Mouse (Mus musculus) spleen, adult 12 weeks (tissue): ENCODE data around the gene Gimap5.

ENCODE experiments used
- DNase-seq: peaks from one replicate; pipeline ENCODE4 v3.0.0; 2022; ENCODE audit warnings: low spot score

The Gimap5 gene

DNA sequence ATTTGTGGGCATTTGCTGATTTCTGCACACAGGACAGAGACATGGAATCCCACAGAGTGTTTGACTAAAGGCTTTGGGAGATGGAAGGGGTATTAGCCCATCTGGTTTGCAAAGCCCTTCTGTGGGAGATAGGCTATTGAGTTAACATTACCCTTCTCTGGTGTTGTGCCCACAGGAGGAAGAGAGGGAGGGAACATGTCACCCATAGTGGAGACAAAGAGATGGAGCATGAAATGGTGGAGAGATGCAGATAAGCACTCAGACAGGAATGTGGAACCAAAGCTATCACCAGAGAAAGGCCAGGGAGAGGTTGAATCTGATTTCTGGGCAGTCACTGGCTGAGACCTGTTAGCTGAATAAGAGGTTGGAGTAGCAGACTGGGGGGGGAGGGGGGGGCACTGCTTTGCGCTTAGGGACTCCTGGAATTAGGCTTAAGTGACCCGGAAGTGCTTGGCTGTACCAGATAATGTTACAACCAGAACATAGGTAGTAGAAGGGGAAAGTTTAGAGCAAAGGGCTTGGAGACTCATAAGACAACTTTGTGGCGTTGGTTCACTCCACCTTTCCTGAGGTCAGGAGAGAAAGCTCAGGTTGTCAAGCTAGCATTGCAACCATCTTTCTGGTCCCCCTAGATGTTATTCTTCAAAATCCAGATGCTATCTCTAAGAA, 5.4 kb upstream of the Gimap5 start:
- no peak for DNase-seq

- no peak for DNase-seq
Observed at GRCm38 (mm10) chr6:48741273-48741672, 4.7 kb upstream of the Gimap5 start.

DNA sequence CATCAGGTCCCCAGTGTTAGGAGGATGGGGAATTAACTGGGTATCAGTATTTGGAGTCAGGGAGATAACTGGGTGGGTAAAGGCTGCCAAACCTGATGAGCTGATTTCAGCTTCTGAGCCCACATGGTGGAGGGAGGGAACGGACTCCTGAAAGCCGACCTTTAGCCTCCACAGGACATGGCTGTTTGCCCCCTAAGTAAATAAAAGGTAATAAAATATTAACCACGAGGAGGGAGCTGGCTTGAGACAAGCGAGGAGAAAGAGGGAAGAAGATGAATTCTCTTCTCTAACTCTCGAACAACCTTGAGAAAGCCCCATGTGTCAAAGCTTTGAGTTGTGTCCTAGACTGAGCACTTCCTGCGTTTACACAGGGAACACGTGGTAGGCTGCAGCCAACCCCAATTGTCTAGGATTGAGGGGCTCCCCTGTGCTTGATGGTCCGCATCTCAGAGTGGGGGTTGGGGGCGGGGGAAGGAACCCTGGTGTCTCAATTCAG, 4.2 kb upstream of the Gimap5 start:
- no peak for DNase-seq

DNA sequence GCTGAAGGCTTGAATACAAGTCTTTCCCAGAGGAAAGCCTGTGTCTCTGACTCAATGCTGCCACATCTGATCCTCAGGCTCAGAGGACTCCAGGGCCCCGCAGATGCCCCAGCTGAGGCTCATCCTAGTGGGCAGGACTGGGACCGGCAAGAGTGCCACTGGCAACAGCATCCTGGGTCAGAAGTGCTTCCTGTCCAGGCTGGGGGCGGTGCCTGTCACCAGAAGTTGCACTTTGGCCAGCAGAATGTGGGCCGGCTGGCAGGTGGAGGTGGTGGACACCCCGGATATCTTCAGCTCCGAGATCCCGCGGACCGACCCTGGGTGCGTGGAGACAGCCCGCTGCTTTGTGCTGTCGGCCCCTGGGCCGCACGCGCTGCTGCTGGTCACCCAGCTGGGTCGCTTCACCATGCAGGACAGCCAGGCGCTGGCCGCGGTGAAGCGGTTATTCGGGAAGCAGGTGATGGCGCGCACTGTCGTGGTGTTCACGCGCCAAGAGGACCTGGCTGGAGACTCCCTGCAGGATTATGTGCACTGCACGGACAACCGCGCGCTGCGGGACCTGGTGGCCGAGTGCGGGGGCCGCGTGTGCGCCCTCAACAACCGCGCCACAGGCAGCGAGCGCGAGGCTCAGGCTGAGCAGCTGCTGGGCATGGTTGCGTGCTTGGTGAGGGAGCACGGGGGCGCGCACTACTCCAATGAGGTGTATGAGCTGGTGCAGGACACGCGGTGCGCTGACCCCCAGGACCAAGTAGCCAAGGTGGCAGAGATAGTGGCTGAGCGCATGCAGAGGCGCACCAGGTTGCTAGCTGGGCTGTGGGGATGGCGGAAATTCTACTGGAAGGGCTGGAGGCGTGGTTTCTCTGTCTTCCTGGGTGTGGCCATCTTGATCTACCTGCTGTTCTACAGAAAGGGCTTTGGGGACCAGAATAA, 3.3 kb upstream of the Gimap5 start:
- no peak for DNase-seq

DNA sequence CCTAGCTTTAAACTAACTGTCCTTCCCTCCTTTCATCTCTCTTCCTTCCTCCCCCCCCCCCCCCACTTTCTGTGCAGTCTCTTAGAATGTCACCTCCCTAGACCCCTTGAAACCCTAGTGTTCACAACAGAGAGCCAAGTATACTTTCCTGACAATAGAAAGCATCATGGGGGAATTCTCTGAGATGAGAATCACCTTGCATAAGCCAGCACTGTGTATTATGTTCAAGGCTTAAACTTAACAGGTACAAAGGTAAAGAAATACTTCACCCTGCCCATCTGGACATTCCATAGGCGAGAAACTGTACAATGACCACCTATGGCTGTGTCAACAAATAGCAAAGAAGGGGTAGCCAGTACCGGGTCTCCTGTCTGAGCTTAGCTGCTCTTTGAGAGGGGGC, 507 bp upstream of the Gimap5 start:
- DNase-seq = no peak

GRCm38 (mm10) chr6:48747091-48747966, 1.3 kb downstream of the Gimap5 start:
- no peak for DNase-seq

DNA sequence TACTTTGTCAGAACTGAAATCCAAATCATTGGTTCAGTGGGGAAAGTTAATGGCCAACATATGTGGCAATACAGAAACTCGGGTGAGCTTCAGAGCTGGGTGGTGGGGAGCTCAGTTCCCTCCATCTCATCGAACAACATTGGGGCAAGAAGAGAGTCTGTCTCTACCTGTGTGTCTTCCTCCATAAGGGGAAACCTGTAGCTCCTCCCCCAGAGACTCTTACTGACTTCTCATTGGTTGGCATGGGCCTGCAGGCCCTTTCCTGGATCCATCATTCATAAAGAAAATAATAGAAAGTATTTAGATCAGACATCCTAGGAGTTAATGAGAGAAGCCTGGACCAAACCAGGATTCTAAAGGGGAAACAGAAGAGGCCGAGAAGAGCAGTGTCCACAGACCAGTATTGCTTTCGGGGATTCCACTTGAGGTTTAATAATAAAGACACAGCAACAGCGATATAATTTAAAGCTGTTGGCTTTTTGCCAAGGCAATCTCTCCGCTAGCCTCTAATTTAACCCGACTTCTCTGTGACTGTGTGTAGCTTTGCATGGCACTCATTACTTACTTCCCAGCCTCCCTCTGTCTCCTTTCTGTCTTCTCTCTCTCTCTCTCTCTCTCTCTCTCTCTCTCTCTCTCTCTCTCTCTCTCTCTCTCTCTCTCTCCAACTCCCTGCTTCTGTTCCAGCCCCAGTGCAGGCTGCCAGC, 17.7 kb downstream of the Gimap5 start:
- no peak for DNase-seq

- DNase-seq = no peak
Observed at GRCm38 (mm10) chr6:48764496-48764895, 18.5 kb downstream of the Gimap5 start.

- DNase-seq = no peak
Observed at GRCm38 (mm10) chr6:48768178-48768869, 22.3 kb downstream of the Gimap5 start.

- DNase-seq = no peak
Observed at GRCm38 (mm10) chr6:48768933-48769332, 22.9 kb downstream of the Gimap5 start.

- no peak for DNase-seq
Observed at GRCm38 (mm10) chr6:48770696-48771095, 24.7 kb downstream of the Gimap5 start, which contains the start of gene Gimap3. Gene Gimap3, minus strand, starts transcription at chr6:48770851.

DNA sequence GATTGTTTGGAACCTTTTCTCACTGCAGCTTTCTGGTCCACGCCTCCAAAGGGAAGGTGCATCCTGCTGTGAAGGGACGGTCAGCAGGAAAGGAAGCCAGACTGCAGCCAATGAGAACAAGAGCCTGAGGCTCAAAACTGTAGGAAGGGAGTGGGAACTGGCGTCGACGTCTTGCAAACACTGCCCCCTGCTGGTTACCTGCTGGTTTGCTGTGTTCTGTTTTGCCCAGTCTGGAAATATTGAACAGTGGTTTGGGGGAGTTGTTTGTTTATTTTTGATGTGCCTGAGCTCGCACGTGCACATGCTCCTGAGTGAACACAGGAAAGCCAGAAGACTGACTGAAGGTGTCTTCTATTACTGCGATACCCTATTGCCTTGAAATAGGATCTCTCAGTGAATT, 26.0 kb downstream of the Gimap5 start:
- DNase-seq = peak; percentile 55

DNA sequence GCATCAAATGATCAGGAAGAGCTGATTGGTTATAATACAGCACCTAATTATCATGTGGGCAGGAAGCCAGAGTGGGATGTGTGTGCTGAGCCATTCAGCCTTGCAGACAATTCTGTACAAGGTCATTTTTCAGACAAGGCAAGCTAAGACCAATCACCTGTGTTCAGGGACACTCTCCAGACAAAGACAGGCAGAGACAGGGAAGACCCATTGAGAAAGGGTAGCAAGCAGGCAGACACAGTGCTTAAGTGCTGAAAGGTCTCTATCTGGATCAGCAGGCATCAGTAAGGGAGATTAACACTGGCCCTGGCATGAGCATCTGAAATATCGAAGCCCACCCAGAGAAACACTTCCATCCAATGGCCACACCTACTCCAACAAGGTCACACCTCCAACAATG, 38.4 kb downstream of the Gimap5 start:
- no peak for DNase-seq

DNA sequence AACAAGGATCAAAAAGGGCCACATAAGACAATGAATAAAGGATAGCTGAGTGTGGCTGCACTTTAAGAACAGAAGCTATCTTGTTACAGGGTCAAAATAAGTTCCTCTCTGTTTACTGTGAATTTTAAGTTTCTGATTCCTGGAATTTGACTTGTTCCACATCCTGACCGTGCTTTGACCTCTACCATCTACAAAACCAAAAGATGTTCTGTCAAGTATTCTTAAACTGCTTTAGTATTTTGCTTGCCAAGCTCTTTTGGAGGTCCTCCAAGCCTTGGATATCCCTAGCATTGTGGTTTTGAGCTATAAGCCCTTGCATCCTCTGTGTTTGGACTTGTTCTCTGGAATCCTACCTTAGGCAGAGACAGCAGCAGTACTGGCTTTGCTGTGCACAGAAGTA, 39.2 kb downstream of the Gimap5 start:
- no peak for DNase-seq

DNA sequence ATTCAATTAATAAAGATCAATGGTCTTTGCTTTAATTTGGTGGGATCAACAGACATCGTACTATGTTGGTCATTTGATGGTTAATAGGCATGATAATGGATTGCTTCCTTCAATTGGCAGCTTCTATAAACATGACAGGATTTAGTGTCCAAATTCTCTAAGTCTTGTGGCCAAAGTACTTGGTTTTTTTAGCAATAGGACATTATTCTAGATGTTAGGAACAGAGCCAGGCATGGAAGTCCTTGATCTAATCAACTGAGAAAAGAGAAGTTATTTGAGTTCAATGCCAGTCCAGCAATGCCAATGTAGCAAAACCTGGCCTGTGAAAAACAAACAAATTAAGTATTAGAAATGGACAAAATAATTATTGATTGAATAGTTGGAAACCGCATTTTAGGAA, 39.6 kb downstream of the Gimap5 start:
- no peak for DNase-seq

DNA sequence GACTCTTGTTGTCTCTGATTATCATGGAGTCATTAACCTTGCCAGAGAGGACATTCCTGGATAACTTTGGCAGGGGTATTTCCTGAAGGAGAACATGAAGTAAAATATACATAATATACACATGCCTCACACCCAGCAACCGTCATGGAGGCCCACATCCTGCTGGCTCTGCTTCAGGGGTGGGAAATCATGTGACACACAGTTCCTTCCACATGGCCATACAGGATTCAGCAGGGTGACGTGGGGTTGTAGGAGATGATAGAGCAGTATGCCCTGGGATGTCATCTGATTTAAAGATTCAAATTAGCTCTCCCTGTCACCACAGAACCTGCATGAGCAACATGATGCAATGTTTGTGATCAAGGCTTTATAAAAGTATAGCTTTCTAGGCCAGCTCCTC, 41.9 kb downstream of the Gimap5 start:
- no peak for DNase-seq

DNA sequence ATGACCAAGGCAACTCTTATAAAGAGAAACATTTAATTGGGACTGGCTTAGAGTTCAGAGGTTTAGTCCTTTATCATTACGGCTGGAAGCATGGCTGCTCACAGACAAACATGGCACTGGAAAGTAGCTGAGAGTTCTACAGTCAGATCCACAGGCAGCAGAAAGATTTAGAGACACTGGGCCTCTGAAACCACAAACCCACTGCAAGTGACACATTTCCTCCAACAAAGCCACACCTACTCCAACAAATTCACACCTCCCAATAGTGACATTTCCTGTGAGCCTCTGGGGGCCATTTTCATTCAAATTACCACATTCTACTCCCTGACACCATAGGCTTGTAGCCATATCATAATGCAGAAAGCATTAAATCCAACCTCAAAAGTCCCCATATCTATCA, 55.9 kb downstream of the Gimap5 start:
- DNase-seq = no peak

GRCm38 (mm10) chr6:48803406-48804051, 57.5 kb downstream of the Gimap5 start:
- no peak for DNase-seq
